Mouse (Mus musculus) heart, postnatal 10 days (tissue): ENCODE measurements around the gene Teddm1b. TPM values are rescaled to one million over a fixed set of nuclear protein-coding genes. Genes with fewer than 3 reads are reported as not detected.
"Not testable (repeated sequence)": the region's sequence is repeated elsewhere in the genome, so short reads cannot be mapped to it uniquely, and the experiment has no call there.

Source experiments
- DNase-seq, 2 experiments: peaks; one replicate each; pipeline ENCODE4 v3.0.0; 2021
- intact Hi-C: fragments of 180-260 bp; cut with DNase I; formaldehyde crosslinking; loops from one replicate; pipeline ENCODE4 v1.15.1; 2025
- total RNA-seq, 2 experiments: library from RNA; stranded (reverse); gene quantifications; 2 replicates each; pipeline ENCODE4 v1.2.3; 2021

Gene Teddm1b
- not detected for total RNA-seq

- no peak for DNase-seq
- intact Hi-C loops: no loop called here
Measured at GRCm38 (mm10) chr1:153874045-153874444, at the start of gene Teddm1b. Teddm1b (plus strand) TSS chr1:153874345.

DNA sequence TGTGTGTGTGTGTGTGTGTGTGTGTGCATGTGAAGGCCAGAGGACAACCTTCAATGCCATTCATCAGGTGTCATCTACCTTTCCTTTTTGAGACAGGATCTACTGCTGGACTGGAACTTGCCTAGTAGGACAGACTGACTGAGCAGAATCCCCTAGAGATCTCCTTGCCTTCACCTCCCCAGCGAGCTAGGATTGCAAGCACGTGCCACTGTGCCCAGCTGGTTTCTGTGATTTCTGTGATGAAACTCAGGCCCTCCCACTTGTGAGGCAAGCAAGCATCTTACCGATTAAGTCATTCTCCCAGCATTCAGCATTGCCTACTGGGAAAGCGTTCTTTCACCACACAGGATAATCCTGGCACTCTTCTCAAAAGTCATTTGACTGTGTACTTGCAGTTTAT, 43.4 kb upstream of the Teddm1b start:
- intact Hi-C loops: no loop called here
- DNase-seq: no peak

DNA sequence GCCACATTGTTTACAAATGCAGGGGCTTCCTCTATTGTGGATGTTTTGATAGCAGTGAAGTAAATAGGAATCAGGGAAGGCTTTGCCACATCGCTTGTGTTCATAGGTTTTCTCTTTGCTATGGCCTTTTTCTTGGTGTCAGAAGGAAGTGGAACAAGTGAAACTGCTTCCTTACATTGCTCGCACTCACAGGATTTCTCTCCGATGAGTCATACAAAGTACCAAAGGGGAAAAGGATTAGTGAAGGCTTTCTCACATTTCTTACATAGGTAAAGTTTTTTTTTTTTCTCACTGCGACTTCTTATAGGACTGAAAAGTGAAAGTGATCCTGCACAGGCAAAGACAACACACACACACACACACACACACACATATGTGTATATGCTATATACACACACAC, 38.1 kb upstream of the Teddm1b start:
- intact Hi-C loops: no loop called here
- no peak for DNase-seq

DNA sequence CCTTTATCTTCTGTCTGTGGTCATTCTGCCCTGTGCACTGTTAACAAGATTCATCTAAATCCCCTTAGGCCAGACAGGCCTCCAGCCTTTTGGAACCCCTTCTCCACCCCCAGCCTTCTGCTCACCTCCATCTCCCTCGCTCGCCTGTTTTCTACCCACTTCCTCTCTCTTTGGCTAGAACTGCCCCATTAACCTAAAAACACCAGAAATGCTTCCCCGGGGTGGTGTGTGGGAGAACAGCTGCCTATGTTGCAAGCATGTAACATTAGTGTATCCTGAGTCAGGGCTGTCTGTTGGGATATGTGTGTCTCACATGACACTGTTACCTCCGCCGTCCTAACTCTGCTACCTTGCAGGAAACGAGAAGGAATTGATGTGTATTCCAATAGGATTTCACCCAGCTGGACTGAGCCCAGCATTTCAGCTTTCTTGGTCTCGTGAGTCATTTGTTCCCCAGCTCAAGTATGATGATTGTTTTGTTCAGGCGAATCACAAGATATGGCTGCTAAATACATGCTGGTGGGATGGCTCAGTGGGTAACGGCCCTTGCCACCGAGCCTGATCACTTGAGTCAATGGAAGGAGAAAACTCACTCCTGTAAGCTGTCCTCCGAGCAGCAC, 31.9 kb upstream of the Teddm1b start:
- DNase-seq: peak; percentile 5 to 12
- intact Hi-C loops: no loop called here

DNA sequence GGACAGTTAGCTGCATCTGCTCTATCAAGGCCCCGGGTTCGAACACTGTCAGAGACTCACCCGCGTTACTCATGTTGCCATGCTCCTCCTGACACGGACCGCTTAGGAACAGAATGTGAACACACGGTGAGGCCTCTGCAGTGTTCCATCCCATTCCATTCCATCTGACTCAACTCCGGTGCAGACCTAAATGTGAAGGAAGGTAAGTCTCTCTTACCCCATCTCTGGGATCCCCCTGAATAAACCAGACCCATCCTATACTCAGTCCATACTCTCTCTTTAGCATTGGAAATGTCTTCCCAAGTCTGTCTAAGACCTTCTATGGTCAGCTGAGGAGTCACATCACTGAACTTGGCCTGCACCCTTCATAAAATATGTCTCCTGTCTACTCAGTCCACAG, 30.1 kb upstream of the Teddm1b start, which contains the start of gene Rgsl1:
Rgsl1 (minus strand) TSS at position 101 of the 400 bp plus-strand sequence.
- no peak for DNase-seq
- intact Hi-C loops: no loop called here

- no peak for DNase-seq
- intact Hi-C loops: no loop called here
Measured at GRCm38 (mm10) chr1:153846420-153846819, 27.7 kb upstream of the Teddm1b start.

DNA sequence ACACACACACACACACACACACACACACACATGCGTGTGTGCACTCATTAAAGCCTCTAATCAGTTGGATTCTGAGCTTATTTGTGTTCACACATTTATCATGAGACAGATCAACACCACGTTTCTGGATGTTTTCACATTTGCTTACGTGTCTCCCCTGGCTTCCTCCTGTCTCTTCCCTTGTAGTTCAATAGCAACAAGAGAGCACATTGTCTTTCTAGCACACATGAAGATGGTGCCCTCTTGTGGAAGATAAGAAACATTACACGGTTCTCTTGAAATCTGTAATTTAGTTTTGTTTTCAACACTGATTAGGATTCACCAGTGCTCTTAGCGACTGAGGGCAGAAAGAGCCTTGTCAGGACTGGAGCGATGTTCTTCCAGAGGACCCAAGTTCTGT, 27.3 kb upstream of the Teddm1b start:
- peak; percentile 1 to 32 for DNase-seq
- intact Hi-C loops: no loop called here

DNA sequence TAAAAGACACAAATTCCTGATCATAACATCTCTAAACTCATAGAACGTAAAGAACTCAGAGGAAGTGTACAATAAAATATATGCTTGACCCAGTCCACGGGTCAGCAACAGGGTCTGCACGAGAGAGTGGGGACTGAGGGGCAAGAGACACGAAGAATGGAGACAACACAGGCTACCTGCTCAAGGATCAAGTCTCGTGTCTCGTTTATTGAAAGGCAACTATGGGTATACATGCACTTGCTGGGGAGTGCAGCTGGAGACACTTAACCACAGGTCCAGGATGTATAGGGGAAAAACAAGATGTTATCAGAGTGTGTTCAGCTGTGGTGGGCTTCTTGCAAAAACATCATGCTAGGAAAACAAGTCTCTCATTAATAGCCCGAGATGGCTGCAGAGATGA, 21.4 kb upstream of the Teddm1b start:
- intact Hi-C loops: not testable (repeated sequence)
- peak in 1 of 2 experiments; percentile 1 for DNase-seq

GRCm38 (mm10) chr1:153855946-153856345, 18.2 kb upstream of the Teddm1b start:
- intact Hi-C loops: no loop called here

GRCm38 (mm10) chr1:153880391-153880790, 6.2 kb downstream of the Teddm1b start:
- DNase-seq, intact Hi-C loops: not testable (repeated sequence)

More at GRCm38 (mm10) chr1:153855946-153856345, 18.2 kb upstream of the Teddm1b start:
- DNase-seq: no peak

DNA sequence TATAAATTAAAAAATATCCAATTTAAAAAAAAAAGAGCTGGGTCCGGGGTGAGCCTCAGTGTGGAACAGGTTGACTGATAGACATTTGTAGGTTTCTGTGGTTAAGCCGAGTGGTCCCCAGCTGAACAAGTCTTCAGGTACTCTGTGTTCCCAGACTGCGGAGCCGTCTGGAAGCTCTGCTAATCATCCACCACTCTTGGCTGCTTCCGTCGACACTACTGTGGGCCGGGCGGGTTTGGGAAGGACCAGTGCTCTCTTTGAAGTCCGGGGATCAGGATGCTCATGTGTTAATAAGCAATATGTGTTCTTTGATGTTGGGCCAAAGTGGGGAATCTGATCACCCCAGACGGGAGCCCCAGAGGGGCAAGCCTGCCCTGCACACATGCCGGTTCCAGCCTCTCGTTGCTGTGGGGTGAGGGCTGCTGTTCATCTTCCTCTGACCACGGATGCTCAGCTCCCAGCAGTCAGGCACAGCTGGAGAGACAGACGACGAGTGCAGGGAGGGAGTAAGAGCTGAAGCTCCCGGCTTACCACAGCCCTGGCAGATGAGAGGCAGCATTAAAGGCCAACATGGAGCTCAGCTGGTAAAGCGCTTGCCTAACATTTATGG, 12.0 kb downstream of the Teddm1b start:
- intact Hi-C loops: no loop called here

GRCm38 (mm10) chr1:153890121-153890520, 16.0 kb downstream of the Teddm1b start:
- DNase-seq: no peak
- intact Hi-C loops: loop anchor here (10.0 kb wide), 1 partner anchor 835 kb away; no protein-coding TSS in a partner anchor

More for the DNA sequence above, 12.0 kb downstream of the Teddm1b start:
- DNase-seq: no peak

GRCm38 (mm10) chr1:153891442-153891841, 17.3 kb downstream of the Teddm1b start, which contains the start of gene Teddm1a:
Teddm1a (plus strand) TSS chr1:153891742.
- intact Hi-C loops: loop anchor here (10.0 kb wide), 1 partner anchor 833 kb away; no protein-coding TSS in a partner anchor

DNA sequence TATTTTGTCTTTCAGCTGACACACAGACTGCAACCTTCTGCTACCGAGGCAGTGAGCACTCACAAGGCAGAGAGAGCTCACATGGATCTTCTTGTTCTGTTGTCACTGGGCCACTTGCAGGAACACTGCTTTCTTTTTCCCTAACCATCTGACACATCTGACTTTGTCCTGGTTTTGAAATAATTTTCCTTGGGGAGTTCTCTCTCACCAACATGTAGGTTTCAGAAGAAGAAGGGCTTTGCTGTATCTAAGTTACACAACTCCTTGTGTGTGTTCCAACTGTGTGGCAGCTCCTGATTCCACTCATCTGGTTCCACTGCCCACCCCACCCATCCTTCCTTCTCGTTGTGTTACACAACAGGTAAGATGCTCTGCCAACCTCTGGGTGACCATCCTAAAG, 19.6 kb downstream of the Teddm1b start:
- DNase-seq: no peak
- intact Hi-C loops: loop anchor here (10.0 kb wide), 1 partner anchor 831 kb away; no protein-coding TSS in a partner anchor

More at GRCm38 (mm10) chr1:153891442-153891841, 17.3 kb downstream of the Teddm1b start, which contains the start of gene Teddm1a:
- no peak for DNase-seq

- DNase-seq: no peak
- intact Hi-C loops: loop anchor here (10.0 kb wide), 1 partner anchor 830 kb away; no protein-coding TSS in a partner anchor
Measured at GRCm38 (mm10) chr1:153894201-153894893, 20.2 kb downstream of the Teddm1b start.

DNA sequence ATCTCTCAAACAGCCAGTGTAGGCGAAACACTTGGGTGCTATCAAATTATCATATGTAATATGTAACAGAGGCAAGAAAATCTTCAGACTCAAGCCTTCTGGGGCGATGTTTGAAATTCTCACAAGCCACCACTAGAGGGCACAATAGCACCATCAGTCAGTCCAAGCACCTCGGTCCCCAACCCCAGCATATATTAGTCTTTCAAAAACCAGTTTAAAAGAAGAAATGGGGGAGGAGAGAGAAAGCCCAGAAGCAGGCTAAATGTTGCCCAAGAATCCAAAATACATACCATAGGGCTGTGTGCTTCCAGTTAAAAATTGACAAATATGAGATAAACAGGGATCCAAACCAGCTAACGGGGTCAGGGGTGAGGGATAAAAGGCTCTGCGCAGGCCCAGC, 20.8 kb downstream of the Teddm1b start:
- DNase-seq: peak; percentile 77 to 85
- intact Hi-C loops: loop anchor here (1.0 to 10.0 kb wide), 4 partner anchors 136 to 830 kb away; no protein-coding TSS in a partner anchor

- no peak for DNase-seq
- intact Hi-C loops: loop anchor here (10.0 kb wide), 1 partner anchor 828 kb away; no protein-coding TSS in a partner anchor
Measured at GRCm38 (mm10) chr1:153897196-153897595, 23.1 kb downstream of the Teddm1b start.

DNA sequence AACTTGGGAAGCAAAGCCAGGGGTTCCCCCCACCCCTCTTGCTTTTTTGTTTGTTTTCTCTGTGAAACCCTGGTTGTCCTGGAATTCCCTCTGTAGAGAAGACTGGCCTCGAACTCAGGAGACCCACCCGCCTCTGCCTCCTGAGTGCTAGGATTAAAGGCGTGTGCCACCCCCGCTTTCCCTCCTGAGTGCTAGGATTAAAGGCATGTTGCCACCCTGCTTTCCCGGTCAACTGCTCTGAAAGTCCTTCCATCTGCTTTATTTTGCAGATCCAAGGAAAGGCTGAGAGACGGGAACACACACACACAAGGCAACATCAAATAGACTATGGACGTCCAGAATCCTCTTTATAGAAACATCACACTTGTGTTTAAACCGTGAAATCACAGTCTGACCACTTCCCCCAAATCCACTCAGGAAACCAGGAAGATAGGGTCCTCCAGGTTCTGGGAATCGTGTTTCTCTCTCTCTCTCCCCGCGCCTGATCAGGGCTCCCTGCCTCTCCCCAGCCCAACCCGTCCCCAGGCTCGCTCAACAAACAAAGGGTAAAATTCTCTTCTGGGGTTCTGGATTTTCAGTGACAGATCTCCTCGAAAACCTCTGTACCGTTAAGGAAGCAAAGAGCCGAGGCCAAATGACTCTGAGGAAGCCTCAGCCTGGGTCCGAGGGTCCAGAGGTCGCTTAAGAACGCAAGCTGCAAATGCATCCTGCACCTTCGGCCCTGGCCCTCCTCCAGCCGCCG, 25.0 kb downstream of the Teddm1b start:
- intact Hi-C loops: loop anchor here (1.0 to 10.0 kb wide), 2 partner anchors 133 to 826 kb away; no protein-coding TSS in a partner anchor
- no peak for DNase-seq

DNA sequence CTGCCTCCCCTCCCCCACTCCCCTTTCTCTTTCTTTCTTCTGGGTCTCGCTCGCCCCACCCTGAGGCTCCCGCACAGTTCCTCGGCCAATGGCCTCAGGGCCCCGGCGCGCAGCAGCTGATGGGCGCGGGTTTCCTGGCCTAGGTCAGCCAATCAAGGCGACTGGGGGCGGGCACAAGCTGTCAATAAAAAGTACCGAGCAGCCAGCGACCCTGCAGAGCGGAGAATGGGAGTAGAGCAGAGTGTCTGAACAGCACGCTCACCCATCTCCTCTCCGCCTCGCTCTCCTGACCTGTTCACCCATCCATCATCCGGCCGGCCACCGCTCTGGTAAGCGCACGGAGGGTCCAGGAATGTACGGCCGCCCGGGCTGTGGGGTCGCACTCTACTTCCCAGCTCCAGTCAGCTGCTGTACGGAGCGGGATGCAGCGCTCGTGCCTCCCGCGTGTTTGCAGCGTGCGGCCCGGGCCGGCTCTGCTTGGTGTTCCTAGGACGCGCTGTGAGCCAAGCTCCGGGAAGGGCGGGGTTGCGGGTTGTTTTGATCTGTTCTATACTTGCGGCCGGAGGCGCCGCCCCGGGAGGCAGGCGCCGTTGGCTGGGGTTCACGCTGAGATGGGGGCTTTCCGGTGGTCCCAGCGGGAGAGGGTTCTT, 25.7 kb downstream of the Teddm1b start, which contains the start of the genes Glul and Teddm2:
Glul (plus strand) TSS at position 214 of the 650 bp plus-strand sequence.
Teddm2 (minus strand) TSS at position 498 of the 650 bp plus-strand sequence.
- intact Hi-C loops: loop anchor here (1.0 to 10.0 kb wide), 3 partner anchors 19 to 825 kb away; no protein-coding TSS in a partner anchor
- DNase-seq: peak; percentile 97
